Mouse (Mus musculus) kidney, adult 2 months (tissue): ENCODE results near the gene Capg.
A peak's percentile ranks its signal among the peaks of the same experiment; 100 is the strongest.

ENCODE experiments used
- CTCF ChIP-seq: fragments of 200-500 bp; conservative IDR thresholded peaks from 2 replicates; pipeline ENCODE4 v1.5.1; 2011; ENCODE audit warnings: low read depth, mild to moderate bottlenecking, control low read depth, low read length, moderate library complexity, mixed read lengths; ENCODE audit not compliant: insufficient read depth, insufficient read length
- POLR2A ChIP-seq: fragments of 200-500 bp; IDR thresholded peaks from one replicate; pipeline ENCODE4 v1.6.1; 2011; ENCODE audit warnings: low read depth, low read length, control low read depth

DNA sequence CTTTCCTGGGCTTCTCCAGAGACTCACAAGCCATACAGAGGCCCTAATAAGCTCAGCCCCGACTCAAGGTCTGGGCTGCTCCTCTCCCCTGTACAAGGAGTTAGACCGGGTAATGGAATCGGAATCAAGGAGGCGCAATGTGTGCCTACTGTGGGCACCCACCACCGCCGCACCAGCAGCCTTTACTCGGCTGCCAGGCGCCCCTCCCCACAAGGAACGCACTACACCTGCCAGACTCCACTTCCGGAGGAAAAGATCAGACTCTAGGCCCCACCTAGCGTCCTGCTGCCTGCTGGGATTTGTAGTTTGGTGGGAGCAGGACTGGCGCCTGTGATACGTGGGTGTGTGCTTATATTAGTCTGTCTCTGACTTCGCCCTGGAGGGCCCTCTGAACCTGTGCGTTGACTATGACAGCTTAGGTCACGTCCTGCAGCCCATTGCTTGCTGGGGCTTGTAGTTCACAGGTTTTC lies 5.6 kb upstream of the Capg start:
- peak; percentile 56 for TF ChIP-seq POLR2A
- no peak for TF ChIP-seq CTCF
